Mouse (Mus musculus): ENCODE data around the gene Klf11. TPM values are rescaled to one million over a fixed set of nuclear protein-coding genes. Genes with fewer than 3 reads are reported as not detected.
A peak's percentile ranks its signal among the peaks of the same experiment; 100 is the strongest.

Gene Klf11
- polyA plus RNA-seq, 2 experiments, result 12.1 to 13.3 TPM

DNA sequence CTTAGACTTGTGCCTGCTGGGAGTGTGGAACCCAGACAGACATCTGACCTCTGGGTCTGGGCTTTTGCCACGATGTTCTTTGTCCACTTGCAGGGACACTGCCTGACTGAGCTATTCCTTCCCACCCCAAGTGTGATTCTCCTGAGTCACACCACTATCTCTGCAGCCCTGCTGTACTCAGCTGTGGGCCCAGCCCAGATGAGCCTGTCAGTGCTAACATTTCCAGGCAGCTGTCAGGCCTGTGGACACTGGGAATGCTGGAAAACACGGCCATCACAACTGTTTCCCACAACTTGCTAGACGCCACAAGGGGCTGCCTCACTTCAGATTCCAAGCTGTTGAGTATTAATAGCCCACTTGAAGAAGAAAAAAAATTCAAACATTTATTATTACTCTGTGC lies 51.9 kb downstream of the Klf11 start:
- ATAC-seq (ENCODE audit: low FRiP score, low read depth), result peak; percentile 20; the same call in 1 of the 2 replicates
- H3K36me3 ChIP-seq (ENCODE audit: control insufficient read depth, insufficient read depth, low read length), result no peaks in the 10 kb centered on the region
- TF ChIP-seq POLR2A (IDR thresholded peaks at IDR 0.05; ENCODE audit: borderline replicate concordance, extremely low read depth, insufficient read depth, insufficient read length), result no peak
- WGBS, result 85% methylated on average over 3 of the region's 3 CpGs
- peaks cover 14% of the 10 kb centered on the region; the same call in 1 of the 2 replicates for H3K4me1 ChIP-seq (ENCODE audit: control insufficient read depth, insufficient read depth, low read length)
- H3K9ac ChIP-seq (ENCODE audit: low read depth, low read length, severe bottlenecking), result no peak overlapping the region
- DNase-seq (ENCODE audit: low spot score), result no peak
- no peaks in the 10 kb centered on the region for H3K27me3 ChIP-seq (ENCODE audit: control insufficient read depth, insufficient read depth, low read length)
- no peak overlapping the region for H3K27ac ChIP-seq (replicated peaks; ENCODE audit: low read depth, low read length)
- no peak overlapping the region for H3K4me3 ChIP-seq (replicated peaks; ENCODE audit: low read length)
- H3K9me3 ChIP-seq (ENCODE audit: control insufficient read depth, low read length), result no peaks in the 10 kb centered on the region
- no peak overlapping the region for H3K4me2 ChIP-seq (replicated peaks; ENCODE audit: low read depth, low read length, severe bottlenecking)

DNA sequence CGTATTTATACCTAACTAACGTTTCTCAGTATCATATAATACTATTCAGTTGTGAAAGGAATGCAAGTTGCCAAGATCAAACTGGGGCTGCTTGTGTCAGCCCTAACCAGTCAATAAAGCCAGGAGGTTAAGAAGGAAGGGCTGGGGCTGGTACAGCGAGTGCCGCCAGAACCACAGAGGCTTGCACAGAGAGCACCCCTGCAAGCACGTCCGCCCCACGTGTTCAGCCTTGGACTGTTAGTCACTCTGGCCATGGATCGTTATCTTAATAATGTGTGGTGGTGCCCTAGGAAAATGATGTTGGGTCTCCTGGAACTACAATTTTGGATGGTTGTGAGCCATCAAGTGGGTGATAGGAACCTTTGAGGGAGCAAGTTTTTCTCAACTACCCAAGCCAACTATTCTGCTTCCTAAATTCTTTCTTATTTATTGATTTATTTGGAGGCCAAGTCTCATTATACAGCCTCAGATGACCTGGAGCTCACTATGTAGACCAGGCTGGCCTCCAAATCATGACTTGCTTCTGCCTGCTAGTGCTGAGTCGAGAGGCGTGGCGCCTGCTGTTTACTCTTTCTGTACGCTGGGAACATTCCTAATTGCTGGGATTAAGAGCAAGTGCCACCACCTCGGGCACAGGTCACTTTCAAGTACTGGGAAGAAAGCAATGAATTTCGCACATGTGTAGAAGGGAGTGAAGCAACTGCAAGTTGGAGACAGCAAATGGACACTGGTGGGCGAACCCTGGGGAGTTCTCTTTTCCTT lies 54.6 kb downstream of the Klf11 start:
- DNase-seq (ENCODE audit: low spot score), result no peak
- Histone ChIP-seq H3K9ac (ENCODE audit: low read depth, low read length, severe bottlenecking) (no peak overlapping the region), H3K27ac (replicated peaks; ENCODE audit: low read depth, low read length) (no peak overlapping the region), H3K4me3 (replicated peaks; ENCODE audit: low read length) (no peak overlapping the region), H3K36me3 (ENCODE audit: control insufficient read depth, insufficient read depth, low read length) (peaks cover 5% of the 10 kb centered on the region; the same call in 1 of the 2 replicates), H3K4me2 (replicated peaks; ENCODE audit: low read depth, low read length, severe bottlenecking) (no peak overlapping the region), H3K4me1 (ENCODE audit: control insufficient read depth, insufficient read depth, low read length) (peaks cover 25% of the 10 kb centered on the region), H3K9me3 (ENCODE audit: control insufficient read depth, low read length) (no peaks in the 10 kb centered on the region), H3K27me3 (ENCODE audit: control insufficient read depth, insufficient read depth, low read length) (no peaks in the 10 kb centered on the region)
- ATAC-seq (ENCODE audit: low FRiP score, low read depth), result no peak
- WGBS, result 67% methylated on average over 15 of the region's 15 CpGs
- no peak for TF ChIP-seq POLR2A (IDR thresholded peaks at IDR 0.05; ENCODE audit: borderline replicate concordance, extremely low read depth, insufficient read depth, insufficient read length)

DNA sequence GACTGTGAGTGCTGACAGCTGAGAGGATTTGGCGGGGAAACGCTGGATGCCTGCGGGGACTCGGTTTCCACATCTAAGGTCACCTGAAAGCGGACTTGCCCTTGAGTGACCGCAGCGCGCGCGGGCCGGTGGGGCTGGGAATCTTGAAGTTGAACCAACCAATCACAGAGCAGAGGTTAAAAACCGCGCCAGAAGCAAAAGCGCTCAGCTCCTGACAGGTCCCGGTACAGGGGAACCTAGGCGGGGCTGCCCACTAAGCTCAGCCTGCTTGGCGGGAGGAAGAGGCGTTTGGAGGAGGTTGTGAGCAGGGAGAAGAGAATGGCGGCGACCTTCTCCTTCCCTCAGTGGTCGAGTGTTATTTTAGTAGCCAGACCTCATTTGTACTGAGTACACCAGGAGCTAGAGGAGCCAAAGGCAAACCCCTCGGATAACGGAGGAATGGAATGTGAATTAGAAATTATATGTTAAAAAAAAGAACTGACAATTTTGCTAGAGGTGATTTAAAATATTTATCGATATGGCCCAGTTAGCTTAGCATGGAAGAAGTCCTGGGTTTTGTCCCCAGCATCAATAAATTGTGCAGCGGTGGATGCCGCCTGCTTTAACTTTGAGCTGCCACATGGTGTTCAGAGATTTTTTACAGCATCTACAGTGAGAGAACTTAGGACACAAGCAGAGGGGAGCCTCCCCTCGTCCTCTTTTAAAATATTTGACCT lies 55.8 kb downstream of the Klf11 start:
- no peak overlapping the region for H3K9ac ChIP-seq (ENCODE audit: low read depth, low read length, severe bottlenecking)
- H3K27me3 ChIP-seq (ENCODE audit: control insufficient read depth, insufficient read depth, low read length), result no peaks in the 10 kb centered on the region
- no peak for ATAC-seq (ENCODE audit: low FRiP score, low read depth)
- 1% methylated on average over 27 of the region's 27 CpGs for WGBS
- H3K36me3 ChIP-seq (ENCODE audit: control insufficient read depth, insufficient read depth, low read length), result peaks cover 17% of the 10 kb centered on the region
- peaks cover 29% of the 10 kb centered on the region for H3K4me1 ChIP-seq (ENCODE audit: control insufficient read depth, insufficient read depth, low read length)
- no peaks in the 10 kb centered on the region for H3K9me3 ChIP-seq (ENCODE audit: control insufficient read depth, low read length)
- TF ChIP-seq POLR2A (IDR thresholded peaks at IDR 0.05; ENCODE audit: borderline replicate concordance, extremely low read depth, insufficient read depth, insufficient read length), result no peak
- peak overlapping the region; percentile 93 for H3K4me3 ChIP-seq (replicated peaks; ENCODE audit: low read length)
- no peak overlapping the region for H3K27ac ChIP-seq (replicated peaks; ENCODE audit: low read depth, low read length)
- peak; percentile 49 for DNase-seq (ENCODE audit: low spot score)
- peak overlapping the region; percentile 85 for H3K4me2 ChIP-seq (replicated peaks; ENCODE audit: low read depth, low read length, severe bottlenecking)

DNA sequence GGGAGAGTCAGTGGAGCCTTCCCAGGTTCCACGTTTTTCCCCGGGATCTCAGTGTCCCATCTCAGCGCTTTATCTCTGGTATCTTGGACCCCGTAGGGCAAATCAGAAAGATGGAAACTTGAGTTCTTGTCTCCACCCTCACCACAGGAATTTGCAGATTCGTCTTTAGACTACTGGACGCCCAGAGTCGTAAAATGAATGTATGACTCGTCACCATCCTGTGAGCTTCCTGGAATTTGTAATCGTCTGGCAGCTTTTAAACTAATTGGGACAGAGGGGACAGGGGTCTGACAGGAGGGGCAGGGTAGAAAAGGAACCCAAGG lies 56.4 kb downstream of the Klf11 start:
- Histone ChIP-seq H3K9me3 (ENCODE audit: control insufficient read depth, low read length) (no peaks in the 10 kb centered on the region), H3K9ac (ENCODE audit: low read depth, low read length, severe bottlenecking) (peak overlapping the region; percentile 77), H3K27me3 (ENCODE audit: control insufficient read depth, insufficient read depth, low read length) (no peaks in the 10 kb centered on the region), H3K27ac (replicated peaks; ENCODE audit: low read depth, low read length) (no peak overlapping the region), H3K4me3 (replicated peaks; ENCODE audit: low read length) (peak overlapping the region; percentile 93), H3K4me2 (replicated peaks; ENCODE audit: low read depth, low read length, severe bottlenecking) (peak overlapping the region; percentile 85), H3K36me3 (ENCODE audit: control insufficient read depth, insufficient read depth, low read length) (peaks cover 22% of the 10 kb centered on the region), H3K4me1 (ENCODE audit: control insufficient read depth, insufficient read depth, low read length) (peaks cover 29% of the 10 kb centered on the region)
- 0% methylated on average over 9 of the region's 9 CpGs for WGBS
- no peak for ATAC-seq (ENCODE audit: low FRiP score, low read depth)
- TF ChIP-seq POLR2A (IDR thresholded peaks at IDR 0.05; ENCODE audit: borderline replicate concordance, extremely low read depth, insufficient read depth, insufficient read length), result no peak
- DNase-seq (ENCODE audit: low spot score), result no peak

DNA sequence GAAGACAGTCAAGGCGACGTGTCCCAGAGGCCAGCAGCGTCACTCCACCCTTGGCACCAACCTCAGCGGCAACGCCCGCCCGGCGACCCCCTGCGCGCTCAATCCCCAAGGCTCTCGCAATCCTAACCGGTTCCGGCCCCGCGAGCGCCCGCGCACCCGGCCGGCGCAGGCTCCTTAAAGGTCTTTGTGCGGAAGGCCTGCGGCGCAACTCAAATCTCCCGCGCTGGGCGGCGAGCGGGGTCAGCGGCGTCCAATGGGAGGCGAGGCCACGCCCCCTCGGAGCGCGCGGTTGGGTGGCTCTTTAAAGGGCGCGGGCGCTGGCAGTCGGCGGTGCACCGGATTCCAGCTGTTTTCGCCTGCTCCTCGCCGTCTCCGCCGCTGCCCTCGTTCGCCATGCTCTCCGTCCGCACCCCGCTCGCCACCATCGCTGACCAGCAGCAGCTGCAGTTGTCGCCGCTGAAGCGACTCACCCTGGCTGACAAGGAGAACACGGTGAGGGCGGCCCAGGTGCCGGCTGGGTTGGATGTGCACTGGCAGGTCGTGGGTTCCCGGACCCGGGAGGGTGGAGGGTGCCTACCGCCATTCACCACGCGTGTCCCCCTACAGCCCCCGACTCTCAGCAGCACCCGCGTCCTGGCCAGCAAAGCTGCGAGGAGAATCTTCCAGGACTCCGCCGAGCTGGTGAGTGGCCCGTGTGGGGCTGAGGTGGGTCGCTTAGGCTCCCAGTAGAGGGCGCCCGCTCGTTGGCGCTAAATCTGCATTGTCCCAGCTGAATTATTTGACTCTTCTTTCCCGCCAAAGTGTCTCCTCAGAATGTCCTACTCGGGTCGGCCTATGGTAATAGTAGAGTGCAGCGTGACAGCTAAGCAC lies 57.1 kb downstream of the Klf11 start, which contains the start of gene Rrm2:
Gene Rrm2, plus strand, starts transcription at position 288 of the 870 bp plus-strand sequence.
- no peaks in the 10 kb centered on the region for H3K9me3 ChIP-seq (ENCODE audit: control insufficient read depth, low read length)
- WGBS, result under 1% methylated on average over 70 of the region's 83 CpGs
- ATAC-seq (ENCODE audit: low FRiP score, low read depth) (peak; percentile 87), DNase-seq (ENCODE audit: low spot score) (peak; percentile 95)
- peaks cover 29% of the 10 kb centered on the region for H3K4me1 ChIP-seq (ENCODE audit: control insufficient read depth, insufficient read depth, low read length)
- H3K27ac ChIP-seq (replicated peaks; ENCODE audit: low read depth, low read length), result peak within 1 kb of the TSS; percentile 61
- peak within 1 kb of the TSS; percentile 85 for H3K4me2 ChIP-seq (replicated peaks; ENCODE audit: low read depth, low read length, severe bottlenecking)
- no peak for TF ChIP-seq POLR2A (IDR thresholded peaks at IDR 0.05; ENCODE audit: borderline replicate concordance, extremely low read depth, insufficient read depth, insufficient read length)
- peak within 1 kb of the TSS; percentile 77 for H3K9ac ChIP-seq (ENCODE audit: low read depth, low read length, severe bottlenecking)
- peaks cover 29% of the 10 kb centered on the region for H3K36me3 ChIP-seq (ENCODE audit: control insufficient read depth, insufficient read depth, low read length)
- peak within 1 kb of the TSS; percentile 93 for H3K4me3 ChIP-seq (replicated peaks; ENCODE audit: low read length)
- H3K27me3 ChIP-seq (ENCODE audit: control insufficient read depth, insufficient read depth, low read length), result no peaks in the 10 kb centered on the region

Data from limb, embryonic 14.5 days (tissue).